Comparison of ENCODE assay signal across 11 mouse cellular contexts in genomic region chr12:16222836-16223450, GRCm38 (mm10).
DNase-seq lines count a peak whose midpoint lies in the region; ATAC-seq lines count a peak whose summit lies in the region.
"Had no signal": no experiment of that assay in that cellular context is flagged by ENCODE, and none has a peak within 500 bp of the region (broad histone marks: within the 10 kb centered on the region; RNA-seq: fewer than 3 reads in every experiment).

No protein-coding gene starts in this region.

- no peaks in the 10 kb centered on the region for H3K9me3 ChIP-seq in hindbrain, embryonic 16.5 days (ENCODE audit: control insufficient read depth, low read length)
- H3K9me3 ChIP-seq in hindbrain, embryonic 14.5 days (ENCODE audit: control insufficient read depth, low read length) = no peaks in the 10 kb centered on the region
- H3K9me3 ChIP-seq: hindbrain, embryonic 12.5 days; limb, embryonic 13.5 days; lung, embryonic 15.5 days had no signal

- H3K4me3 ChIP-seq in hindbrain, embryonic 16.5 days (ENCODE audit: low read length) = no peak overlapping the region
- no peak overlapping the region for H3K4me3 ChIP-seq in hindbrain, embryonic 14.5 days (replicated peaks; ENCODE audit: low read length)
- H3K4me3 ChIP-seq: hindbrain, embryonic 12.5 days; limb, embryonic 13.5 days; lung, embryonic 15.5 days had no signal

- H3K27ac ChIP-seq in hindbrain, embryonic 16.5 days (ENCODE audit: low read depth, low read length) = no peak overlapping the region
- no peak overlapping the region for H3K27ac ChIP-seq in hindbrain, embryonic 14.5 days
- H3K27ac ChIP-seq: hindbrain, embryonic 12.5 days; limb, embryonic 13.5 days; lung, embryonic 15.5 days had no signal

- H3K4me2 ChIP-seq in hindbrain, embryonic 16.5 days (ENCODE audit: low read length) = no peak overlapping the region
- H3K4me2 ChIP-seq in hindbrain, embryonic 14.5 days (replicated peaks) = no peak overlapping the region
- H3K4me2 ChIP-seq: hindbrain, embryonic 12.5 days; limb, embryonic 13.5 days; lung, embryonic 15.5 days had no signal

- H3K27me3 ChIP-seq in hindbrain, embryonic 16.5 days (replicated peaks; ENCODE audit: control insufficient read depth, insufficient read depth, low read length) = no peaks in the 10 kb centered on the region
- H3K27me3 ChIP-seq in hindbrain, embryonic 14.5 days (ENCODE audit: control insufficient read depth, insufficient read depth, low read length) = no peaks in the 10 kb centered on the region
- H3K27me3 ChIP-seq: hindbrain, embryonic 12.5 days; limb, embryonic 13.5 days; lung, embryonic 15.5 days had no signal

- ATAC-seq in hindbrain, embryonic 16.5 days = peak; percentile 80
- ATAC-seq in hindbrain, embryonic 14.5 days (ENCODE audit: low FRiP score) = no peak; the same call in 1 of the 2 replicates

- no peaks in the 10 kb centered on the region for H3K36me3 ChIP-seq in hindbrain, embryonic 16.5 days (ENCODE audit: control insufficient read depth, insufficient read depth, low read length)
- no peaks in the 10 kb centered on the region for H3K36me3 ChIP-seq in hindbrain, embryonic 14.5 days (replicated peaks; ENCODE audit: control insufficient read depth, insufficient read depth)
- H3K36me3 ChIP-seq: hindbrain, embryonic 12.5 days; limb, embryonic 13.5 days; lung, embryonic 15.5 days had no signal

- no peaks in the 10 kb centered on the region; the same call in 1 of the 2 replicates for H3K4me1 ChIP-seq in hindbrain, embryonic 16.5 days (ENCODE audit: control insufficient read depth, insufficient read depth, low read depth, low read length)
- no peaks in the 10 kb centered on the region for H3K4me1 ChIP-seq in hindbrain, embryonic 14.5 days (replicated peaks; ENCODE audit: control insufficient read depth, insufficient read depth, low read length)
- H3K4me1 ChIP-seq: hindbrain, embryonic 12.5 days; limb, embryonic 13.5 days; lung, embryonic 15.5 days had no signal

- DNase-seq in cerebellum, adult 18-20 months = peak; percentile 20 to 36
- no peak for DNase-seq in cerebellum, postnatal 4 days (ENCODE audit: low spot score in 2 of 2)
- DNase-seq in hindbrain, embryonic 14.5 days (ENCODE audit: low spot score) = no peak
- DNase-seq in Muller cell, postnatal 12 days (ENCODE audit: inconsistent ontology term) = peak; percentile 64
- peak; percentile 26 for DNase-seq in fibroblast of lung, adult 2 months (ENCODE audit: low read depth)
- DNase-seq in spleen, adult 18-20 months = no peak
- DNase-seq in adrenal gland, postnatal 4 days (ENCODE audit: low spot score in 2 of 2) = no peak

- 51% methylated on average over 9 of the region's 9 CpGs for WGBS in hindbrain, embryonic 16.5 days
- WGBS in hindbrain, embryonic 14.5 days = 59% methylated on average over 9 of the region's 9 CpGs

- H3K9ac ChIP-seq in hindbrain, embryonic 16.5 days (ENCODE audit: low read depth, low read length) = no peak overlapping the region
- no peak overlapping the region for H3K9ac ChIP-seq in hindbrain, embryonic 14.5 days
- H3K9ac ChIP-seq: hindbrain, embryonic 12.5 days; limb, embryonic 13.5 days; lung, embryonic 15.5 days had no signal

Comparison
In these comparisons a context has a peak if more than half of its experiments do, and no peak if none do; other contexts are left out.
1. DNase-seq: peak in cerebellum, adult 18-20 months (2 of 2), Muller cell, postnatal 12 days (single experiment) and fibroblast of lung, adult 2 months (single experiment); none in cerebellum, postnatal 4 days (0 of 2), hindbrain, embryonic 14.5 days (single experiment), spleen, adult 18-20 months (0 of 2) and adrenal gland, postnatal 4 days (0 of 2).